Mouse (Mus musculus): Measurements from ENCODE around the gene G3bp2. TPM values are rescaled to one million over a fixed set of nuclear protein-coding genes. Genes with fewer than 3 reads are reported as not detected.
A peak's percentile ranks its signal among the peaks of the same experiment; 100 is the strongest.

Gene G3bp2
- total RNA-seq, 2 experiments from 2014 or later, result 57.9 to 59.4 TPM

GRCm38 (mm10) chr5:92101601-92102000 is 18.1 kb upstream of the G3bp2 start:
- no peak for DNase-seq

- no peak for DNase-seq
These were observed 15.0 kb upstream of the G3bp2 start for GRCm38 (mm10) chr5:92098351-92099109.

GRCm38 (mm10) chr5:92097779-92098178 is 14.3 kb upstream of the G3bp2 start:
- DNase-seq, result no peak

GRCm38 (mm10) chr5:92096786-92097185 is 13.3 kb upstream of the G3bp2 start:
- peak; percentile 34 for DNase-seq

GRCm38 (mm10) chr5:92094062-92094415 is 10.5 kb upstream of the G3bp2 start:
- DNase-seq, result no peak

GRCm38 (mm10) chr5:92093263-92094061 is 9.9 kb upstream of the G3bp2 start:
- DNase-seq, result no peak

GRCm38 (mm10) chr5:92087469-92087868 is 4.0 kb upstream of the G3bp2 start:
- no peak for DNase-seq

GRCm38 (mm10) chr5:92085821-92086550 is 2.5 kb upstream of the G3bp2 start:
- no peak for DNase-seq

GRCm38 (mm10) chr5:92085246-92085645 is 1.7 kb upstream of the G3bp2 start:
- DNase-seq, result no peak

GRCm38 (mm10) chr5:92082821-92083401 is 608 bp downstream of the G3bp2 start:
- DNase-seq, result peak; percentile 68

- no peak for DNase-seq
These were observed 2.2 kb downstream of the G3bp2 start for GRCm38 (mm10) chr5:92081326-92081725.

- no peak for DNase-seq
These were observed 3.1 kb downstream of the G3bp2 start for GRCm38 (mm10) chr5:92080400-92080799.

- no peak for DNase-seq
These were observed 4.2 kb downstream of the G3bp2 start for GRCm38 (mm10) chr5:92079304-92079703.

GRCm38 (mm10) chr5:92078751-92079150 is 4.8 kb downstream of the G3bp2 start:
- DNase-seq, result no peak

- no peak for DNase-seq
These were observed 7.2 kb downstream of the G3bp2 start for GRCm38 (mm10) chr5:92076273-92076672.

- DNase-seq, result no peak
These were observed 9.5 kb downstream of the G3bp2 start for GRCm38 (mm10) chr5:92074061-92074460.

- DNase-seq, result no peak
These were observed 20.3 kb downstream of the G3bp2 start for GRCm38 (mm10) chr5:92063192-92063591.

- DNase-seq, result no peak
These were observed 30.7 kb downstream of the G3bp2 start for GRCm38 (mm10) chr5:92052866-92053265.

GRCm38 (mm10) chr5:92050419-92050818 is 33.1 kb downstream of the G3bp2 start:
- DNase-seq, result no peak

GRCm38 (mm10) chr5:92043783-92044182 is 39.7 kb downstream of the G3bp2 start, which contains the start of gene Cdkl2:
TSS of gene Cdkl2 (minus strand) at chr5:92043883.
- DNase-seq, result no peak

GRCm38 (mm10) chr5:92042377-92043348 is 40.9 kb downstream of the G3bp2 start:
- peak; percentile 91 for DNase-seq
